Mouse (Mus musculus) liver, embryonic 14.5 days (tissue): ENCODE results near the gene Sdk2.

Experiments
- CTCF ChIP-seq: IDR thresholded peaks from 2 replicates; pipeline ENCODE4 v1.5.1; 2016; ENCODE audit warnings: antibody characterized with exemption, low read depth, control low read depth
- EP300 ChIP-seq: IDR thresholded peaks from 2 replicates; pipeline ENCODE4 v1.6.1; 2016; ENCODE audit warnings: antibody characterized with exemption, low read depth

DNA sequence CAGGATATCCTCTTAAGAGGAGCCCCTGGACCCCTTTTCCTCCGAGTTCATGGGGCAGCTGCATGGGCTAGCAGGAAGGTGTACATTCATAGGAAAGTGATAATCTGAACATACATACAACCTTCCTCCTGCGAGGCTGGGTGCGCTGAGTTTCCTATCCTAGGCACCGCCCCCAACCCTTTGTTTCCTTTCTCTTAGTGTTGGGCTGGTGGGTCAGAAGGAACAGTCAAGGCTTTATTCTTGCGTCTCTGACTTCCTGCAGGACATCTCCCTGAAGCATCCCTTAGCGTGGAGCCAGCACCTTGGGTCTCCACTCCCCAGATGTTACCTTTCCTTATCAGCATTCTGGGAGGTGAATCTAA, 287.2 kb downstream of the Sdk2 start:
- no peak for TF ChIP-seq CTCF
- TF ChIP-seq EP300: no peak
